8 mouse cellular contexts compared by ENCODE assay signal in genomic region chr2:18897742-18898256, GRCm38 (mm10).
DNase-seq lines count a peak whose midpoint lies in the region; ATAC-seq and TF ChIP-seq lines count a peak whose summit lies in the region.
"Had no signal": no experiment of that assay in that cellular context is flagged by ENCODE, and none has a peak within 500 bp of the region (broad histone marks: within the 10 kb centered on the region; RNA-seq: fewer than 3 reads in every experiment).

No protein-coding gene starts in this region.

- peaks cover 10% of the 10 kb centered on the region for H3K4me1 ChIP-seq in heart, embryonic 16.5 days (ENCODE audit: control insufficient read depth, insufficient read depth, low read length)
- H3K4me1 ChIP-seq in lung, embryonic 14.5 days (ENCODE audit: insufficient read depth), result peaks cover 13% of the 10 kb centered on the region; the same call in 1 of the 2 replicates

- no peak for TF ChIP-seq CTCF in lung, embryonic 14.5 days (IDR thresholded peaks at IDR 0.05; ENCODE audit: low read depth)

- peaks cover 4% of the 10 kb centered on the region for H3K9me3 ChIP-seq in heart, embryonic 16.5 days (replicated peaks; ENCODE audit: control insufficient read depth, low read length)
- no peaks in the 10 kb centered on the region for H3K9me3 ChIP-seq in lung, embryonic 14.5 days (ENCODE audit: low read depth, low read length)
- H3K9me3 ChIP-seq: embryonic facial prominence, embryonic 12.5 days had no signal

- ATAC-seq in heart, embryonic 16.5 days (replicated peaks; ENCODE audit: extremely low read depth, insufficient read depth, low FRiP score), result no peak
- ATAC-seq in lung, embryonic 14.5 days (ENCODE audit: insufficient read depth), result peak; percentile 57; the same call in 1 of the 2 replicates

- DNase-seq in 416B (ENCODE audit: low read depth), result peak; percentile 95
- DNase-seq in CD4-positive, CD25-positive, alpha-beta regulatory T cell, adult 2 months (ENCODE audit: low read depth, low spot score), result peak; percentile 60
- DNase-seq in lung, embryonic 14.5 days, result peak; percentile 68
- no peak for DNase-seq in right cerebral cortex, postnatal 36 days (ENCODE audit: low spot score in 2 of 2)
- no peak for DNase-seq in right cerebral cortex, adult 2 months (ENCODE audit: low spot score in 2 of 2)
- DNase-seq in c-Kit-positive CD71-positive TER-119-positive erythroid progenitor cells, embryonic 14.5 days (ENCODE audit: low spot score), result no peak

- no peak overlapping the region for H3K4me2 ChIP-seq in heart, embryonic 16.5 days (ENCODE audit: low read depth, low read length)
- H3K4me2 ChIP-seq in lung, embryonic 14.5 days, result 0 out of 2 replicates have a peak overlapping the region, but pooled peaks have one; percentile 31
- H3K4me2 ChIP-seq: embryonic facial prominence, embryonic 12.5 days had no signal

- H3K27ac ChIP-seq in heart, embryonic 16.5 days (ENCODE audit: low read length), result peak overlapping the region; percentile 60
- peak overlapping the region; percentile 51 for H3K27ac ChIP-seq in lung, embryonic 14.5 days (ENCODE audit: low read depth)
- H3K27ac ChIP-seq: embryonic facial prominence, embryonic 12.5 days had no signal

- H3K27me3 ChIP-seq in heart, embryonic 16.5 days (ENCODE audit: control insufficient read depth, insufficient read depth, low read length), result no peaks in the 10 kb centered on the region
- no peaks in the 10 kb centered on the region for H3K27me3 ChIP-seq in lung, embryonic 14.5 days (ENCODE audit: insufficient read depth, low read length)
- H3K27me3 ChIP-seq: embryonic facial prominence, embryonic 12.5 days had no signal

- H3K9ac ChIP-seq in heart, embryonic 16.5 days (ENCODE audit: low read length), result no peak overlapping the region
- no peak overlapping the region for H3K9ac ChIP-seq in lung, embryonic 14.5 days
- H3K9ac ChIP-seq: embryonic facial prominence, embryonic 12.5 days had no signal

- peaks cover 12% of the 10 kb centered on the region for H3K36me3 ChIP-seq in heart, embryonic 16.5 days (ENCODE audit: control insufficient read depth, insufficient read depth)
- no peaks in the 10 kb centered on the region for H3K36me3 ChIP-seq in lung, embryonic 14.5 days (ENCODE audit: insufficient read depth)
- H3K36me3 ChIP-seq: embryonic facial prominence, embryonic 12.5 days had no signal

- WGBS in heart, embryonic 16.5 days, result 27% methylated on average over 10 of the region's 10 CpGs
- WGBS in lung, embryonic 14.5 days, result 15% methylated on average over 10 of the region's 10 CpGs

- H3K4me3 ChIP-seq in heart, embryonic 16.5 days (ENCODE audit: low read length), result no peak overlapping the region
- H3K4me3 ChIP-seq in lung, embryonic 14.5 days (ENCODE audit: low read depth, low read length), result no peak overlapping the region
- H3K4me3 ChIP-seq: embryonic facial prominence, embryonic 12.5 days had no signal

Comparison
In these comparisons a context has a peak if more than half of its experiments do, and no peak if none do; other contexts are left out.
1. DNase-seq: peak in 416B (single experiment), CD4-positive, CD25-positive, alpha-beta regulatory T cell, adult 2 months (single experiment) and lung, embryonic 14.5 days (single experiment); none in right cerebral cortex, postnatal 36 days (0 of 2), right cerebral cortex, adult 2 months (0 of 2) and c-Kit-positive CD71-positive TER-119-positive erythroid progenitor cells, embryonic 14.5 days (single experiment).